Mouse (Mus musculus): ENCODE data around the gene Aoc1.
"Not testable (repeated sequence)": the region's sequence is repeated elsewhere in the genome, so short reads cannot be mapped to it uniquely, and the experiment has no call there.

The Aoc1 gene

GRCm38 (mm10) chr6:48861616-48862280 is 10.9 kb upstream of the Aoc1 start:
- no peak for DNase-seq

GRCm38 (mm10) chr6:48862816-48863215 is 9.9 kb upstream of the Aoc1 start:
- no peak for DNase-seq

GRCm38 (mm10) chr6:48863488-48863887 is 9.2 kb upstream of the Aoc1 start:
- DNase-seq, result no peak

GRCm38 (mm10) chr6:48864181-48864580 is 8.5 kb upstream of the Aoc1 start:
- no peak for DNase-seq

GRCm38 (mm10) chr6:48864723-48865122 is 8.0 kb upstream of the Aoc1 start:
- DNase-seq, result no peak

GRCm38 (mm10) chr6:48865152-48865745 is 7.4 kb upstream of the Aoc1 start:
- DNase-seq, result no peak

GRCm38 (mm10) chr6:48866355-48866950 is 6.2 kb upstream of the Aoc1 start:
- not testable (repeated sequence) for DNase-seq

- no peak for DNase-seq
These were observed 5.5 kb upstream of the Aoc1 start for GRCm38 (mm10) chr6:48867158-48867557.

- DNase-seq, result no peak
These were observed 2.9 kb upstream of the Aoc1 start for GRCm38 (mm10) chr6:48869774-48870173.

GRCm38 (mm10) chr6:48874576-48874975 is 1.9 kb downstream of the Aoc1 start:
- DNase-seq, result no peak

- no peak for DNase-seq
These were observed 2.8 kb downstream of the Aoc1 start for GRCm38 (mm10) chr6:48875515-48875914.

- peak; percentile 72 for DNase-seq
These were observed 3.9 kb downstream of the Aoc1 start for GRCm38 (mm10) chr6:48876510-48877135.

- no peak for DNase-seq
These were observed 21.5 kb downstream of the Aoc1 start for GRCm38 (mm10) chr6:48894203-48894602.

GRCm38 (mm10) chr6:48894938-48895818 is 22.5 kb downstream of the Aoc1 start:
- DNase-seq, result no peak

GRCm38 (mm10) chr6:48895941-48896340 is 23.2 kb downstream of the Aoc1 start:
- DNase-seq, result no peak

GRCm38 (mm10) chr6:48896956-48897355 is 24.3 kb downstream of the Aoc1 start:
- DNase-seq, result no peak

- not testable (repeated sequence) for DNase-seq
These were observed 28.6 kb downstream of the Aoc1 start for GRCm38 (mm10) chr6:48901316-48901715.

GRCm38 (mm10) chr6:48902511-48903406 is 30.1 kb downstream of the Aoc1 start:
- no peak for DNase-seq

- no peak for DNase-seq
These were observed 30.7 kb downstream of the Aoc1 start for GRCm38 (mm10) chr6:48903437-48903836.

- DNase-seq, result no peak
These were observed 32.9 kb downstream of the Aoc1 start for GRCm38 (mm10) chr6:48905606-48906005.

- no peak for DNase-seq
These were observed 33.7 kb downstream of the Aoc1 start for GRCm38 (mm10) chr6:48906371-48906770.

GRCm38 (mm10) chr6:48909229-48909628 is 36.5 kb downstream of the Aoc1 start:
- no peak for DNase-seq
